Mouse (Mus musculus): ENCODE results near the gene Prkg1.

DNA sequence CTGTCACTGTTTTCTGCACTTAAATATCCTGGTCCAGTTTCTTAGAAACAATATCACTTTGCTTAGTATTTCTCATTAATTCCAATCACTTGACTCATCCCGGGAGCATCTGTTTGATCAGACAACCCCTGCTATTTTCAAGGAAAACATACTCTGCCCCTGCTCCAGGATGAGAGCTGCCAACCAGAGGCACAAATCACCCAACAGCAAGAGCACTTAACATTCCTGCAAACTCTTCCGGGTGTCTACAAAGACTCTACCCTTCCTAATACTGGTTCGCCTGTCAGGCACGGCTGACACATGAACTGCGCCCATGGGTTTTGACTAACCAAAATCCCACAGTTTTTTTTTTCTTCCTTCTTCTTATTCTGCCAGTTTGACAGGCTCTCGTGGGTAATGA is 65.9 kb downstream of the Prkg1 start:
- no peak for TF ChIP-seq NELFE (IDR thresholded peaks at IDR 0.05; ENCODE audit: low read depth, low read length)
- no peak for TF ChIP-seq POLR2AphosphoS5 (IDR thresholded peaks at IDR 0.05; ENCODE audit: borderline replicate concordance, low read depth, low read length)
- no peak for TF ChIP-seq BHLHE40 (IDR thresholded peaks at IDR 0.05; ENCODE audit: borderline replicate concordance, low read depth, low read length)
- TF ChIP-seq JUND (IDR thresholded peaks at IDR 0.05; ENCODE audit: low read depth, low read length): no peak
- no peak for TF ChIP-seq E2F4 (IDR thresholded peaks at IDR 0.05; ENCODE audit: borderline replicate concordance, low read depth, low read length)
- TF ChIP-seq POLR2A (IDR thresholded peaks at IDR 0.05; ENCODE audit: control insufficient read depth in 1 of 2, insufficient read depth in 1 of 2, low read depth in 1 of 2, low read length in 2 of 2, poor library complexity in 1 of 2): no peak

All from MEL (cell line).